Mouse (Mus musculus): Measurements from ENCODE around the gene Actl10. TPM values are rescaled to one million over a fixed set of nuclear protein-coding genes. Genes with fewer than 3 reads are reported as not detected.

Gene Actl10
- polyA plus RNA-seq, 1 experiment from 2014 or later: 0.17 TPM

- H3K36me3 ChIP-seq: no peaks in the 10 kb centered on the region
- peaks cover 44% of the 10 kb centered on the region for H3K4me1 ChIP-seq
- H3K4me3 ChIP-seq (replicated peaks): peak overlapping the region; percentile 22; the same call in 1 of the 2 replicates
- H3K9ac ChIP-seq: no peak overlapping the region
- peak overlapping the region; percentile 45 for H3K4me2 ChIP-seq (replicated peaks)
- no peak for ATAC-seq (ENCODE audit: insufficient number of reproducible peaks, low FRiP score, low TSS enrichment, low read depth)
- 34% methylated on average over 21 of the region's 21 CpGs for WGBS
- no peak overlapping the region for H3K27ac ChIP-seq (replicated peaks)
- no peaks in the 10 kb centered on the region for H3K9me3 ChIP-seq (replicated peaks)
- H3K27me3 ChIP-seq: peaks cover 7% of the 10 kb centered on the region
Observed at GRCm38 (mm10) chr2:154551927-154552326, 351 bp downstream of the Actl10 start.

- Histone ChIP-seq H3K4me2 (replicated peaks) (peak overlapping the region; percentile 45), H3K4me3 (replicated peaks) (peak overlapping the region; percentile 22), H3K9ac (no peak overlapping the region), H3K27ac (replicated peaks) (peak overlapping the region; percentile 18; the same call in 1 of the 2 replicates), H3K36me3 (no peaks in the 10 kb centered on the region), H3K4me1 (peaks cover 49% of the 10 kb centered on the region), H3K9me3 (replicated peaks) (no peaks in the 10 kb centered on the region), H3K27me3 (peaks cover 7% of the 10 kb centered on the region)
- peak; percentile 59 for ATAC-seq (ENCODE audit: insufficient number of reproducible peaks, low FRiP score, low TSS enrichment, low read depth)
- WGBS: 28% methylated on average over 27 of the region's 27 CpGs
Observed at GRCm38 (mm10) chr2:154552424-154552907, 890 bp downstream of the Actl10 start.

GRCm38 (mm10) chr2:154555235-154555634 is 3.7 kb downstream of the Actl10 start:
- Histone ChIP-seq H3K27me3 (peaks cover 7% of the 10 kb centered on the region), H3K9me3 (replicated peaks) (no peaks in the 10 kb centered on the region), H3K36me3 (no peaks in the 10 kb centered on the region), H3K4me2 (replicated peaks) (no peak overlapping the region), H3K27ac (replicated peaks) (no peak overlapping the region), H3K9ac (no peak overlapping the region), H3K4me1 (peaks cover 51% of the 10 kb centered on the region), H3K4me3 (replicated peaks) (no peak overlapping the region)
- no peak for ATAC-seq (ENCODE audit: insufficient number of reproducible peaks, low FRiP score, low TSS enrichment, low read depth)
- WGBS: 81% methylated on average over 6 of the region's 6 CpGs

- peaks cover 42% of the 10 kb centered on the region for H3K4me1 ChIP-seq
- no peaks in the 10 kb centered on the region for H3K27me3 ChIP-seq
- H3K36me3 ChIP-seq: peaks cover 16% of the 10 kb centered on the region
- no peak overlapping the region for H3K9ac ChIP-seq
- H3K27ac ChIP-seq (replicated peaks): no peak overlapping the region
- no peak overlapping the region for H3K4me2 ChIP-seq (replicated peaks)
- 45% methylated on average over 5 of the region's 5 CpGs for WGBS
- H3K9me3 ChIP-seq (replicated peaks): no peaks in the 10 kb centered on the region
- no peak overlapping the region for H3K4me3 ChIP-seq (replicated peaks)
- ATAC-seq (ENCODE audit: insufficient number of reproducible peaks, low FRiP score, low TSS enrichment, low read depth): no peak
Observed at GRCm38 (mm10) chr2:154557184-154557832, 5.7 kb downstream of the Actl10 start.

GRCm38 (mm10) chr2:154558264-154559039 is 6.9 kb downstream of the Actl10 start, which contains the start of gene Necab3:
TSS of gene Necab3 (minus strand) at chr2:154558890.
- H3K9me3 ChIP-seq (replicated peaks): no peaks in the 10 kb centered on the region
- H3K9ac ChIP-seq: 0 out of 2 replicates have a peak within 1 kb of the TSS, but pooled peaks have one; percentile 1
- 0 out of 2 replicates have a peak within 1 kb of the TSS, but pooled peaks have one; percentile 13 for H3K27ac ChIP-seq (replicated peaks)
- H3K27me3 ChIP-seq: no peaks in the 10 kb centered on the region
- H3K4me1 ChIP-seq: peaks cover 36% of the 10 kb centered on the region
- peaks cover 26% of the 10 kb centered on the region for H3K36me3 ChIP-seq
- H3K4me3 ChIP-seq (replicated peaks): peak within 1 kb of the TSS; percentile 28
- ATAC-seq (ENCODE audit: insufficient number of reproducible peaks, low FRiP score, low TSS enrichment, low read depth): peak; percentile 43; the same call in 1 of the 2 replicates
- WGBS: 8% methylated on average over 34 of the region's 34 CpGs
- H3K4me2 ChIP-seq (replicated peaks): peak within 1 kb of the TSS; percentile 60

GRCm38 (mm10) chr2:154563612-154564170 is 12.1 kb downstream of the Actl10 start:
- no peak overlapping the region for H3K4me2 ChIP-seq (replicated peaks)
- no peak overlapping the region for H3K27ac ChIP-seq (replicated peaks)
- ATAC-seq (ENCODE audit: insufficient number of reproducible peaks, low FRiP score, low TSS enrichment, low read depth): no peak
- H3K9me3 ChIP-seq (replicated peaks): no peaks in the 10 kb centered on the region
- no peak overlapping the region for H3K9ac ChIP-seq
- no peak overlapping the region for H3K4me3 ChIP-seq (replicated peaks)
- no peaks in the 10 kb centered on the region for H3K27me3 ChIP-seq
- H3K4me1 ChIP-seq: peaks cover 36% of the 10 kb centered on the region
- H3K36me3 ChIP-seq: peaks cover 32% of the 10 kb centered on the region
- WGBS: 81% methylated on average over 22 of the region's 22 CpGs

- Histone ChIP-seq H3K4me3 (replicated peaks) (no peak overlapping the region), H3K27ac (replicated peaks) (peak overlapping the region; percentile 24; the same call in 1 of the 2 replicates), H3K4me1 (peaks cover 41% of the 10 kb centered on the region), H3K4me2 (replicated peaks) (no peak overlapping the region), H3K9ac (no peak overlapping the region), H3K27me3 (no peaks in the 10 kb centered on the region), H3K36me3 (peaks cover 30% of the 10 kb centered on the region), H3K9me3 (replicated peaks) (no peaks in the 10 kb centered on the region)
- no peak for ATAC-seq (ENCODE audit: insufficient number of reproducible peaks, low FRiP score, low TSS enrichment, low read depth)
- 67% methylated on average over 3 of the region's 3 CpGs for WGBS
Observed at GRCm38 (mm10) chr2:154565562-154565961, 14.0 kb downstream of the Actl10 start.

- Histone ChIP-seq H3K36me3 (peaks cover 20% of the 10 kb centered on the region), H3K9me3 (replicated peaks) (no peaks in the 10 kb centered on the region), H3K4me2 (replicated peaks) (no peak overlapping the region), H3K27ac (replicated peaks) (peak overlapping the region; percentile 29; the same call in 1 of the 2 replicates), H3K4me3 (replicated peaks) (no peak overlapping the region), H3K9ac (no peak overlapping the region), H3K4me1 (peaks cover 51% of the 10 kb centered on the region), H3K27me3 (no peaks in the 10 kb centered on the region)
- 35% methylated on average over 8 of the region's 8 CpGs for WGBS
- no peak for ATAC-seq (ENCODE audit: insufficient number of reproducible peaks, low FRiP score, low TSS enrichment, low read depth)
Observed at GRCm38 (mm10) chr2:154566641-154567040, 15.1 kb downstream of the Actl10 start.

- Histone ChIP-seq H3K4me3 (replicated peaks) (peak overlapping the region; percentile 77), H3K9me3 (replicated peaks) (no peaks in the 10 kb centered on the region), H3K27ac (replicated peaks) (peak overlapping the region; percentile 85), H3K4me1 (peaks cover 56% of the 10 kb centered on the region), H3K9ac (no peak overlapping the region), H3K27me3 (no peaks in the 10 kb centered on the region), H3K4me2 (replicated peaks) (peak overlapping the region; percentile 77), H3K36me3 (peaks cover 13% of the 10 kb centered on the region; the same call in 1 of the 2 replicates)
- no peak for ATAC-seq (ENCODE audit: insufficient number of reproducible peaks, low FRiP score, low TSS enrichment, low read depth)
- WGBS: 68% methylated on average over 2 of the region's 2 CpGs
Observed at GRCm38 (mm10) chr2:154567766-154568165, 16.2 kb downstream of the Actl10 start.

GRCm38 (mm10) chr2:154568329-154569070 is 16.9 kb downstream of the Actl10 start:
- Histone ChIP-seq H3K4me1 (peaks cover 56% of the 10 kb centered on the region), H3K27me3 (no peaks in the 10 kb centered on the region), H3K36me3 (0 out of 2 replicates have a peak, but pooled peaks cover 6% of the 10 kb centered on the region), H3K27ac (replicated peaks) (peak overlapping the region; percentile 85), H3K4me3 (replicated peaks) (peak overlapping the region; percentile 77), H3K9ac (peak overlapping the region; percentile 44), H3K9me3 (replicated peaks) (no peaks in the 10 kb centered on the region), H3K4me2 (replicated peaks) (peak overlapping the region; percentile 77)
- ATAC-seq (ENCODE audit: insufficient number of reproducible peaks, low FRiP score, low TSS enrichment, low read depth): no peak
- WGBS: 13% methylated on average over 10 of the region's 10 CpGs
